Mouse (Mus musculus) kidney, embryonic 16.5 days (tissue): ENCODE measurements around the gene Ift140. TPM values are rescaled to one million over a fixed set of nuclear protein-coding genes. Genes with fewer than 3 reads are reported as not detected.

Experiments used
- ATAC-seq: fragments of 200-750 bp; cut with Nextera tagmentation; 2 replicates; pipeline ENCODE4 v1.8.0; 2017; ENCODE audit warnings: moderate TSS enrichment; ENCODE audit not compliant: low FRiP score, low TSS enrichment
- H3K27ac ChIP-seq: fragments of 300-500 bp; sonication (generic); 2 replicates; pipeline ENCODE4 v1.5.1; 2014; ENCODE audit warnings: low read length
- H3K27me3 ChIP-seq: fragments of 300-500 bp; sonication (generic); 2 replicates; pipeline ENCODE4 v1.6.1; 2014; ENCODE audit warnings: low read length, control low read depth, mixed read lengths; ENCODE audit not compliant: insufficient read depth
- H3K36me3 ChIP-seq: fragments of 300-500 bp; sonication (generic); 2 replicates; pipeline ENCODE4 v1.6.1; 2014; ENCODE audit warnings: low read length, control low read depth, mixed read lengths; ENCODE audit not compliant: insufficient read depth
- H3K4me1 ChIP-seq: fragments of 300-500 bp; sonication (generic); 2 replicates; pipeline ENCODE4 v1.6.1; 2014; ENCODE audit warnings: low read length, control low read depth, mixed read lengths; ENCODE audit not compliant: insufficient read depth
- H3K4me2 ChIP-seq: fragments of 300-500 bp; sonication (generic); replicated peaks from 2 replicates; pipeline ENCODE4 v1.6.1; 2014; ENCODE audit warnings: low read depth, low read length
- H3K4me3 ChIP-seq: fragments of 300-500 bp; sonication (generic); 2 replicates; pipeline ENCODE4 v1.5.1; 2014; ENCODE audit warnings: mild to moderate bottlenecking, low read length
- H3K9ac ChIP-seq: fragments of 300-500 bp; sonication (generic); replicated peaks from 2 replicates; pipeline ENCODE4 v1.6.1; 2014; ENCODE audit warnings: low read length
- H3K9me3 ChIP-seq: fragments of 300-500 bp; sonication (generic); 2 replicates; pipeline ENCODE4 v1.6.1; 2016; ENCODE audit warnings: low read length, control low read depth
- WGBS: fragments of 180-500 bp; shearing (Covaris S2); extraction: QIAGEN DNeasy Blood & Tissue Kit; methylation state at CpG from one replicate; pipeline ENCODE4 v1.1.7; 2014; 5-methylcytosine and 5-hydroxymethylcytosine counted together
- polyA plus RNA-seq: library from polyadenylated mRNA; unstranded; fragments of >200 nt; fragmentation: Nextera tagmentation; extraction: Ambion mirVana; gene quantifications from 2 replicates; pipeline ENCODE4 v1.2.1, GENCODE M21; 2015

Gene Ift140
- polyA plus RNA-seq, 1 experiment from 2014 or later, result 24.9 TPM

GRCm38 (mm10) chr17:25084835-25085385 lies 69.0 kb downstream of the Ift140 start:
- Histone ChIP-seq H3K9ac (no peak overlapping the region), H3K4me1 (peaks cover 29% of the 10 kb centered on the region), H3K36me3 (0 out of 2 replicates have a peak, but pooled peaks cover 2% of the 10 kb centered on the region), H3K27ac (peak overlapping the region; percentile 97), H3K4me3 (no peak overlapping the region), H3K4me2 (no peak overlapping the region), H3K27me3 (no peaks in the 10 kb centered on the region), H3K9me3 (no peaks in the 10 kb centered on the region)
- no peak for ATAC-seq
- 60% methylated on average over 13 of the region's 13 CpGs for WGBS

- no peak overlapping the region for H3K9ac ChIP-seq
- peaks cover 21% of the 10 kb centered on the region for H3K4me1 ChIP-seq
- ATAC-seq, result no peak
- H3K4me2 ChIP-seq, result no peak overlapping the region
- no peak overlapping the region for H3K27ac ChIP-seq
- 0 out of 2 replicates have a peak, but pooled peaks cover 2% of the 10 kb centered on the region for H3K36me3 ChIP-seq
- no peak overlapping the region for H3K4me3 ChIP-seq
- H3K9me3 ChIP-seq, result no peaks in the 10 kb centered on the region
- no peaks in the 10 kb centered on the region for H3K27me3 ChIP-seq
- 93% methylated on average over 7 of the region's 7 CpGs for WGBS
Observed at GRCm38 (mm10) chr17:25086724-25087123, 70.8 kb downstream of the Ift140 start.

DNA sequence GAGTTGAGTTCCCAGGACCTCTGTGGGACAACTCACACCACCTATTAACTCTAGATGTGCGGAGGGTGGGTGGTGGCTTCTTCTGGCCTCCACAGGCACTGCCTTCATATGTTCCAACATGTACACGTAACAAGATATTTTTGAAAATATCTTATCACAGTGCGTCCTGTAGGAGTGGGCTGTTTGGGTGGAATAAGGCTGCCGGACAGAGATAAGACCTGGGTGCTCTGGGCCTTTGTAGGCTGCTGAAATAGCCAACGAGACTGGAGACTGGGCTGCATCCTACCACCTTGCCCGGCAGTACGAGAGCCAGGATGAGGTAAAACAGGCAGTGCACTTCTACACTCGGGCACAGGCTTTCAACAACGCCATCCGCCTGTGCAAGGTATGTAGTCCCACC lies 73.3 kb downstream of the Ift140 start:
- Histone ChIP-seq H3K9ac (no peak overlapping the region), H3K4me2 (no peak overlapping the region), H3K27ac (no peak overlapping the region), H3K27me3 (no peaks in the 10 kb centered on the region), H3K4me1 (peaks cover 5% of the 10 kb centered on the region), H3K9me3 (no peaks in the 10 kb centered on the region), H3K36me3 (peaks cover 16% of the 10 kb centered on the region), H3K4me3 (no peak overlapping the region)
- no peak for ATAC-seq
- 92% methylated on average over 10 of the region's 10 CpGs for WGBS

- H3K9me3 ChIP-seq, result no peaks in the 10 kb centered on the region
- no peak overlapping the region for H3K9ac ChIP-seq
- no peak overlapping the region for H3K4me2 ChIP-seq
- no peak overlapping the region for H3K4me3 ChIP-seq
- ATAC-seq, result no peak
- no peak overlapping the region for H3K27ac ChIP-seq
- H3K4me1 ChIP-seq, result no peaks in the 10 kb centered on the region
- peaks cover 16% of the 10 kb centered on the region for H3K36me3 ChIP-seq
- WGBS, result 90% methylated on average over 10 of the region's 10 CpGs
- H3K27me3 ChIP-seq, result no peaks in the 10 kb centered on the region
Observed at GRCm38 (mm10) chr17:25090450-25090849, 74.6 kb downstream of the Ift140 start.

GRCm38 (mm10) chr17:25096221-25096620 lies 80.3 kb downstream of the Ift140 start:
- H3K4me2 ChIP-seq, result no peak overlapping the region
- no peak overlapping the region for H3K9ac ChIP-seq
- 82% methylated on average over 2 of the region's 2 CpGs for WGBS
- ATAC-seq, result no peak
- no peak overlapping the region for H3K27ac ChIP-seq
- no peaks in the 10 kb centered on the region for H3K4me1 ChIP-seq
- H3K36me3 ChIP-seq, result peaks cover 42% of the 10 kb centered on the region
- H3K27me3 ChIP-seq, result no peaks in the 10 kb centered on the region
- no peaks in the 10 kb centered on the region for H3K9me3 ChIP-seq
- H3K4me3 ChIP-seq, result no peak overlapping the region

DNA sequence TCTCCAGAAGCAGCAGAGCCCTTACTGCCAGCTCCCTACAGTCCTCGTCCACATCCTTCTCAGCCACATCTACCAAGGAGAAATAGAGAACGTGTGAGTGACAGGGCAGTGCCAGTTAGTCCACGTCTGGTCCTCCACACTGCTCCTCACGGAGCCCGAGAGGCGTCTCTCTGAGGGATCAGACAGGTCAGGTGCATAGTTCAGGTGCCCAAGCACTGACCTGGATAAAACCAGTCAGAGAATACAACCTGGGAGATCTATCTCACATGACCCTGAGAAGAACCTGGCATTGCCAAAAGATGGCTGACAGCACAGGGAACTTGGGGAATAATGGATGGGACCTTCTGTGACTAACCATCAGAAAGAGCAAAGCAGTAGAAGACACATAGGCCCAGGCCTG lies 84.2 kb downstream of the Ift140 start:
- ATAC-seq, result no peak
- Histone ChIP-seq H3K27me3 (no peaks in the 10 kb centered on the region), H3K9me3 (no peaks in the 10 kb centered on the region), H3K9ac (no peak overlapping the region), H3K36me3 (peaks cover 61% of the 10 kb centered on the region), H3K4me3 (no peak overlapping the region), H3K27ac (no peak overlapping the region), H3K4me2 (no peak overlapping the region), H3K4me1 (no peaks in the 10 kb centered on the region)
- 88% methylated on average over 6 of the region's 6 CpGs for WGBS

GRCm38 (mm10) chr17:25101338-25101737 lies 85.5 kb downstream of the Ift140 start:
- no peak overlapping the region for H3K4me2 ChIP-seq
- WGBS, result 93% methylated on average over 11 of the region's 11 CpGs

GRCm38 (mm10) chr17:25107786-25108185 lies 91.9 kb downstream of the Ift140 start:
- Histone ChIP-seq H3K9ac (no peak overlapping the region), H3K4me1 (no peaks in the 10 kb centered on the region), H3K4me3 (no peak overlapping the region), H3K27me3 (no peaks in the 10 kb centered on the region), H3K36me3 (peaks cover 61% of the 10 kb centered on the region), H3K9me3 (no peaks in the 10 kb centered on the region), H3K27ac (no peak overlapping the region), H3K4me2 (no peak overlapping the region)
- no peak for ATAC-seq
- 89% methylated on average over 6 of the region's 16 CpGs for WGBS

More at GRCm38 (mm10) chr17:25101338-25101737, 85.5 kb downstream of the Ift140 start:
- Histone ChIP-seq H3K9ac (no peak overlapping the region), H3K9me3 (no peaks in the 10 kb centered on the region), H3K27me3 (no peaks in the 10 kb centered on the region), H3K27ac (no peak overlapping the region), H3K36me3 (peaks cover 69% of the 10 kb centered on the region), H3K4me1 (no peaks in the 10 kb centered on the region), H3K4me3 (no peak overlapping the region)
- no peak for ATAC-seq

- Histone ChIP-seq H3K36me3 (peaks cover 56% of the 10 kb centered on the region), H3K27ac (no peak overlapping the region), H3K27me3 (no peaks in the 10 kb centered on the region), H3K9me3 (no peaks in the 10 kb centered on the region), H3K4me1 (peaks cover 4% of the 10 kb centered on the region), H3K9ac (no peak overlapping the region), H3K4me2 (no peak overlapping the region), H3K4me3 (no peak overlapping the region)
- ATAC-seq, result no peak
- WGBS, result 79% methylated on average over 2 of the region's 2 CpGs
Observed at GRCm38 (mm10) chr17:25109578-25109977, 93.7 kb downstream of the Ift140 start.

GRCm38 (mm10) chr17:25110590-25110989 lies 94.7 kb downstream of the Ift140 start:
- H3K27me3 ChIP-seq, result no peaks in the 10 kb centered on the region
- peaks cover 47% of the 10 kb centered on the region for H3K36me3 ChIP-seq
- no peak for ATAC-seq
- no peaks in the 10 kb centered on the region for H3K9me3 ChIP-seq
- H3K4me1 ChIP-seq, result peaks cover 12% of the 10 kb centered on the region
- no peak overlapping the region for H3K4me3 ChIP-seq
- WGBS, result 93% methylated on average over 6 of the region's 6 CpGs
- H3K27ac ChIP-seq, result no peak overlapping the region
- H3K9ac ChIP-seq, result no peak overlapping the region
- H3K4me2 ChIP-seq, result no peak overlapping the region
